ENCODE assay signal across 8 mouse cellular contexts in the genomic region with DNA sequence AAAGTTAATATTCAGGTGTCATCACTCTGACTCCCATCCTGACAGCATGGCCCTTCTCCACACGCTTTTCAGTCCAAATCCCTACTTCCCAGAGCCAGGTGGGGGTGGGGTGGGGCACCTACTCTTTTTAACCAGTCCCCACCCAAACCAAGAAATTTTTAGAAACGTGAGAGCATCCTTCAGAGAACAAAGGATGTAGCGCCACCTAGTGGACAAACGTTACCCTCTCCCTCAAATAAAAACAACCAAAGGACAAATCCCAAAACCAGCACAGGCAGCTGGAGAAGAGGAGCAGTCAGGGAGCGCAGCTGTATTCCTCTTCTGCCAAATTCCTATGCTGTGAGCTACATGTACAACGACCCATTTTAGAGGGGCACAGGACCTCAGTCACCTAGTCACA.
DNase-seq lines count a peak whose midpoint lies in the region; ATAC-seq and TF ChIP-seq lines count a peak whose summit lies in the region.

No protein-coding gene starts in this region.

- peak; percentile 62 for TF ChIP-seq CTCF in E14TG2a.4 (conservative IDR thresholded peaks at IDR 0.05; ENCODE audit: low read length)
- peak; percentile 81 for TF ChIP-seq CTCF in heart, postnatal 0 days (IDR thresholded peaks at IDR 0.05; ENCODE audit: low read depth)
- TF ChIP-seq CTCF in layer of hippocampus, adult 2 months (conservative IDR thresholded peaks at IDR 0.05) = peak; percentile 90

- no peak overlapping the region for H3K4me3 ChIP-seq in E14TG2a.4 (replicated peaks; ENCODE audit: low read length)
- no peak overlapping the region for H3K4me3 ChIP-seq in embryonic facial prominence, embryonic 10.5 days
- no peak overlapping the region for H3K4me3 ChIP-seq in heart, postnatal 0 days (ENCODE audit: low read depth, low read length)
- H3K4me3 ChIP-seq in layer of hippocampus, adult 2 months = no peak overlapping the region

- peak overlapping the region; percentile 44; the same call in 1 of the 2 replicates for H3K27ac ChIP-seq in embryonic facial prominence, embryonic 10.5 days (replicated peaks)
- H3K27ac ChIP-seq in heart, postnatal 0 days (ENCODE audit: low read depth) = no peak overlapping the region
- no peak overlapping the region for H3K27ac ChIP-seq in layer of hippocampus, adult 2 months

- H3K4me2 ChIP-seq in heart, postnatal 0 days (ENCODE audit: low read depth, low read length) = no peak overlapping the region

- peaks cover 5% of the 10 kb centered on the region; the same call in 1 of the 2 replicates for H3K4me1 ChIP-seq in E14TG2a.4 (replicated peaks; ENCODE audit: low read depth, low read length)
- H3K4me1 ChIP-seq in embryonic facial prominence, embryonic 10.5 days = peaks cover 19% of the 10 kb centered on the region
- H3K4me1 ChIP-seq in heart, postnatal 0 days (ENCODE audit: control insufficient read depth, insufficient read depth) = no peaks in the 10 kb centered on the region

- ATAC-seq in heart, postnatal 0 days (ENCODE audit: insufficient read depth, low read depth) = no peak

- TF ChIP-seq EP300 in heart, postnatal 0 days (IDR thresholded peaks at IDR 0.05; ENCODE audit: low read depth) = no peak

- no peak overlapping the region for H3K9ac ChIP-seq in heart, postnatal 0 days (replicated peaks; ENCODE audit: low read depth, low read length)

- WGBS in embryonic facial prominence, embryonic 10.5 days = 11% methylated on average over 6 of the region's 6 CpGs
- WGBS in heart, postnatal 0 days = 8% methylated on average over 6 of the region's 6 CpGs

- no peaks in the 10 kb centered on the region for H3K36me3 ChIP-seq in E14TG2a.4 (ENCODE audit: insufficient read depth, low read length)
- no peaks in the 10 kb centered on the region for H3K36me3 ChIP-seq in embryonic facial prominence, embryonic 10.5 days (replicated peaks)
- no peaks in the 10 kb centered on the region for H3K36me3 ChIP-seq in heart, postnatal 0 days (replicated peaks; ENCODE audit: control insufficient read depth, insufficient read depth, low read length)

- peak; percentile 61 for DNase-seq in adrenal gland, postnatal 10 days
- peak; percentile 70 for DNase-seq in embryonic facial prominence, embryonic 10.5 days (ENCODE audit: low spot score)
- DNase-seq in heart, postnatal 0 days (ENCODE audit: low spot score) = peak; percentile 61
- DNase-seq in layer of hippocampus, adult 2 months (ENCODE audit: low spot score in 2 of 2) = peak; percentile 46 to 58
- DNase-seq in lung, postnatal 10 days = peak; percentile 63
- DNase-seq in right cerebral cortex, postnatal 25 days = peak; percentile 27
- DNase-seq in spleen, postnatal 10 days (ENCODE audit: low spot score in 2 of 2) = no peak

- 0 out of 2 replicates have a peak, but pooled peaks cover 3% of the 10 kb centered on the region for H3K27me3 ChIP-seq in E14TG2a.4 (ENCODE audit: insufficient read depth, low read length)
- H3K27me3 ChIP-seq in embryonic facial prominence, embryonic 10.5 days (replicated peaks; ENCODE audit: low read depth, poor library complexity, severe bottlenecking) = no peaks in the 10 kb centered on the region
- H3K27me3 ChIP-seq in heart, postnatal 0 days (ENCODE audit: control insufficient read depth, insufficient read depth, low read length) = no peaks in the 10 kb centered on the region

- H3K9me3 ChIP-seq in E14TG2a.4 (ENCODE audit: low read length) = no peaks in the 10 kb centered on the region
- 0 out of 2 replicates have a peak, but pooled peaks cover 5% of the 10 kb centered on the region for H3K9me3 ChIP-seq in embryonic facial prominence, embryonic 10.5 days
- H3K9me3 ChIP-seq in heart, postnatal 0 days (replicated peaks; ENCODE audit: control insufficient read depth, low read length) = no peaks in the 10 kb centered on the region

Comparison
In these comparisons a context has a peak if more than half of its experiments do, and no peak if none do; other contexts are left out.
1. DNase-seq: peak in adrenal gland, postnatal 10 days (single experiment), embryonic facial prominence, embryonic 10.5 days (single experiment), heart, postnatal 0 days (single experiment), layer of hippocampus, adult 2 months (2 of 2), lung, postnatal 10 days (single experiment) and right cerebral cortex, postnatal 25 days (single experiment); none in spleen, postnatal 10 days (0 of 2).
2. Peak in every context shown above with its lines, with median percentiles within 50 percentile points of each other: CTCF ChIP-seq.